Comparison of ENCODE assay signal across 9 mouse cellular contexts in the genomic region with DNA sequence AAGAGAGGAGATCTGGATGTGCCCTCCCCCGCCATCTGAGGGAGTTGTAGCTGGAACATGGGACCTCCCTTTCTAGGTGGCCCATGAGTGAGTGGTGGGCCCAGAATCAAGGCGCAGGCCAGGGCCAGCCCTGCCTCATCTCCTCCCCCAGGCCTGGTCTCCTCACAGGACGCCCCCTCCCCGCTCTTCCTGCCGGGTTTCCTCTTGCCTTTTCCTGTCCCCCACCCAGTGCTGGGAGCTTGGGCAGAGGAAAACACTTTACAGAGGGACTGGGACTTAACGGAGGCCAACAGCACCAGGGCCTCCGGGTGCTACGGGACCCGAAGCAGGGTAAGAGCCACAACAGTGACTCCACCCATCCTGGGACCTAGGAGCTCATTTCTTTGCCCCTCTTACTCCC. TPM values are rescaled to one million over a fixed set of nuclear protein-coding genes. Genes with fewer than 3 reads are reported as not detected.
A peak's percentile ranks its signal among the peaks of the same experiment; 100 is the strongest.
DNase-seq lines count a peak whose midpoint lies in the region; ATAC-seq and TF ChIP-seq lines count a peak whose summit lies in the region.
"Had no signal": no experiment of that assay in that cellular context is flagged by ENCODE, and none has a peak within 500 bp of the region (broad histone marks: within the 10 kb centered on the region; RNA-seq: fewer than 3 reads in every experiment).

A gene (plus strand): TSS at position 228 of the 400 bp plus-strand sequence.

- no peak for TF ChIP-seq EP300 in liver, embryonic 14.5 days (IDR thresholded peaks at IDR 0.05; ENCODE audit: low read depth)

- H3K9me3 ChIP-seq in forebrain, embryonic 15.5 days = no peaks in the 10 kb centered on the region
- no peaks in the 10 kb centered on the region for H3K9me3 ChIP-seq in hindbrain, embryonic 15.5 days
- no peaks in the 10 kb centered on the region for H3K9me3 ChIP-seq in liver, embryonic 14.5 days (ENCODE audit: control insufficient read depth, low read length)
- H3K9me3 ChIP-seq in stomach, embryonic 15.5 days = no peaks in the 10 kb centered on the region

- 92% methylated on average over 9 of the region's 9 CpGs for WGBS in forebrain, embryonic 15.5 days
- WGBS in hindbrain, embryonic 15.5 days = 90% methylated on average over 9 of the region's 9 CpGs
- 31% methylated on average over 9 of the region's 9 CpGs for WGBS in liver, embryonic 14.5 days (ENCODE audit: insufficient replicate concordance)
- 80% methylated on average over 9 of the region's 9 CpGs for WGBS in stomach, embryonic 15.5 days

- no peak for ATAC-seq in forebrain, embryonic 15.5 days (replicated peaks)
- no peak for ATAC-seq in hindbrain, embryonic 15.5 days (ENCODE audit: low FRiP score, low read depth)
- no peak for ATAC-seq in liver, embryonic 14.5 days (ENCODE audit: insufficient read depth)
- no peak for ATAC-seq in stomach, embryonic 15.5 days (ENCODE audit: insufficient read depth, low FRiP score, low read depth)

- H3K4me3 ChIP-seq in gastrocnemius, adult 2 months = peak within 1 kb of the TSS; percentile 88
- peak within 1 kb of the TSS; percentile 54 for H3K4me3 ChIP-seq in forebrain, embryonic 15.5 days
- peak within 1 kb of the TSS; percentile 61 for H3K4me3 ChIP-seq in hindbrain, embryonic 15.5 days
- H3K4me3 ChIP-seq in liver, embryonic 14.5 days (ENCODE audit: insufficient read depth in 1 of 2, low read depth in 2 of 2, low read length in 2 of 2) = peak within 1 kb of the TSS; percentile 13 to 49; a peak in 3 of 4 replicates
- H3K4me3 ChIP-seq in stomach, embryonic 15.5 days (replicated peaks) = peak within 1 kb of the TSS; percentile 58

- H3K4me1 ChIP-seq in forebrain, embryonic 15.5 days = peaks cover 6% of the 10 kb centered on the region
- H3K4me1 ChIP-seq in hindbrain, embryonic 15.5 days (replicated peaks) = peaks cover 22% of the 10 kb centered on the region
- no peaks in the 10 kb centered on the region for H3K4me1 ChIP-seq in liver, embryonic 14.5 days (replicated peaks; ENCODE audit: control insufficient read depth in 2 of 2, insufficient read depth in 2 of 2, low read length in 1 of 2)
- peaks cover 7% of the 10 kb centered on the region for H3K4me1 ChIP-seq in stomach, embryonic 15.5 days

- H3K27ac ChIP-seq in gastrocnemius, adult 2 months = peak within 1 kb of the TSS; percentile 86
- H3K27ac ChIP-seq in forebrain, embryonic 15.5 days (replicated peaks) = peak within 1 kb of the TSS; percentile 87
- H3K27ac ChIP-seq in hindbrain, embryonic 15.5 days (replicated peaks) = peak within 1 kb of the TSS; percentile 89
- no peak within 1 kb of the TSS for H3K27ac ChIP-seq in liver, embryonic 14.5 days
- H3K27ac ChIP-seq in stomach, embryonic 15.5 days = peak within 1 kb of the TSS; percentile 48

- no peaks in the 10 kb centered on the region for H3K36me3 ChIP-seq in forebrain, embryonic 15.5 days
- no peaks in the 10 kb centered on the region for H3K36me3 ChIP-seq in hindbrain, embryonic 15.5 days
- H3K36me3 ChIP-seq in liver, embryonic 14.5 days (replicated peaks; ENCODE audit: control insufficient read depth, insufficient read depth, low read depth) = no peaks in the 10 kb centered on the region
- no peaks in the 10 kb centered on the region for H3K36me3 ChIP-seq in stomach, embryonic 15.5 days

- peak within 1 kb of the TSS; percentile 91 for H3K4me2 ChIP-seq in forebrain, embryonic 15.5 days (replicated peaks)
- peak within 1 kb of the TSS; percentile 99 for H3K4me2 ChIP-seq in hindbrain, embryonic 15.5 days
- H3K4me2 ChIP-seq in liver, embryonic 14.5 days (ENCODE audit: low read depth) = peak within 1 kb of the TSS; percentile 63
- H3K4me2 ChIP-seq in stomach, embryonic 15.5 days = peak within 1 kb of the TSS; percentile 99

- H3K27me3 ChIP-seq in forebrain, embryonic 15.5 days = no peaks in the 10 kb centered on the region
- H3K27me3 ChIP-seq in hindbrain, embryonic 15.5 days = 0 out of 2 replicates have a peak, but pooled peaks cover 4% of the 10 kb centered on the region
- peaks cover 20% of the 10 kb centered on the region for H3K27me3 ChIP-seq in liver, embryonic 14.5 days (ENCODE audit: control insufficient read depth, insufficient read depth, low read length)
- peaks cover 9% of the 10 kb centered on the region for H3K27me3 ChIP-seq in stomach, embryonic 15.5 days (replicated peaks)

- TF ChIP-seq CTCF in gastrocnemius, adult 2 months (IDR thresholded peaks at IDR 0.05) = no peak
- no peak for TF ChIP-seq CTCF in liver, embryonic 14.5 days (IDR thresholded peaks at IDR 0.05; ENCODE audit: low read depth)

- intact Hi-C loops in gastrocnemius, adult 2 months (cut with DNase I) = no loop called here

- peak; percentile 56 for DNase-seq in gastrocnemius, adult 2 months
- no peak for DNase-seq in gastrocnemius, adult 8-10 months (ENCODE audit: low spot score in 2 of 2)
- no peak for DNase-seq in liver, embryonic 14.5 days (ENCODE audit: low read depth in 3 of 3, low spot score in 3 of 3)
- DNase-seq in right cerebral cortex, adult 18-20 months = no peak
- no peak for DNase-seq in cerebellum, postnatal 4 days (ENCODE audit: low spot score in 2 of 2)

- H3K9ac ChIP-seq in forebrain, embryonic 15.5 days (replicated peaks) = peak within 1 kb of the TSS; percentile 70
- H3K9ac ChIP-seq in hindbrain, embryonic 15.5 days = peak within 1 kb of the TSS; percentile 88
- H3K9ac ChIP-seq in liver, embryonic 14.5 days (replicated peaks) = peak within 1 kb of the TSS; percentile 13; the same call in 1 of the 2 replicates
- H3K9ac ChIP-seq in stomach, embryonic 15.5 days = peak within 1 kb of the TSS; percentile 58

RNA-seq across cellular contexts. Expression of the gene that starts here (rescaled TPM):
- total RNA-seq in gastrocnemius, adult 2 months (2021) = 1 to 10 TPM; 5.7 to 8.0 TPM
- 1 to 10 TPM; 5.1 to 7.0 (median 5.3) TPM for total RNA-seq in gastrocnemius, adult 8-10 months (2022)
- 15.5 and 16.6 TPM in 2 replicates for polyA plus RNA-seq in forebrain, embryonic 15.5 days (2015; fragmentation: Nextera tagmentation; extraction: Ambion mirVana)
- 20.2 and 24.3 TPM in 2 replicates for polyA plus RNA-seq in hindbrain, embryonic 15.5 days (2015; fragmentation: Nextera tagmentation; extraction: Ambion mirVana)
- 2.2 and 2.6 TPM in 2 replicates for polyA plus RNA-seq in liver, embryonic 14.5 days (2012; rRNA removed)
- polyA plus RNA-seq in liver, embryonic 14.5 days (2014; fragmentation: Nextera tagmentation; extraction: Ambion mirVana) = 1.3 and 2.6 TPM in 2 replicates
- polyA plus RNA-seq in stomach, embryonic 15.5 days (2015; fragmentation: Nextera tagmentation; extraction: Ambion mirVana) = 11.0 and 11.6 TPM in 2 replicates
- total RNA-seq: hematopoietic stem cell, adult 5-6 weeks had no signal

Comparison
In these comparisons a context has a peak if more than half of its experiments do, and no peak if none do; other contexts are left out.
1. H3K4me3 ChIP-seq: peak in every context shown above with its lines; median percentile 88 in gastrocnemius, adult 2 months; 61 in hindbrain, embryonic 15.5 days; 58 in stomach, embryonic 15.5 days; 54 in forebrain, embryonic 15.5 days; 31 in liver, embryonic 14.5 days.
2. H3K9ac ChIP-seq: peak in every context shown above with its lines; median percentile 88 in hindbrain, embryonic 15.5 days; 70 in forebrain, embryonic 15.5 days; 58 in stomach, embryonic 15.5 days; 13 in liver, embryonic 14.5 days.